Mouse (Mus musculus): ENCODE results near the gene Lrrc66. TPM values are rescaled to one million over a fixed set of nuclear protein-coding genes. Genes with fewer than 3 reads are reported as not detected.

Lrrc66 gene
- polyA plus RNA-seq, 1 experiment from 2014 or later, result not detected

- no peak for ATAC-seq
- Histone ChIP-seq H3K27ac (no peak overlapping the region), H3K36me3 (no peaks in the 10 kb centered on the region), H3K27me3 (no peaks in the 10 kb centered on the region), H3K9me3 (no peaks in the 10 kb centered on the region), H3K4me1 (replicated peaks) (peaks cover 13% of the 10 kb centered on the region; the same call in 1 of the 2 replicates), H3K4me2 (replicated peaks) (no peak overlapping the region), H3K9ac (replicated peaks) (no peak overlapping the region), H3K4me3 (replicated peaks) (no peak overlapping the region)
- WGBS, result 77% methylated on average over 4 of the region's 4 CpGs
Observed at GRCm38 (mm10) chr5:73574616-73575015, 57.7 kb downstream of the Lrrc66 start.

GRCm38 (mm10) chr5:73573789-73574188 lies 58.5 kb downstream of the Lrrc66 start:
- Histone ChIP-seq H3K36me3 (no peaks in the 10 kb centered on the region), H3K27me3 (no peaks in the 10 kb centered on the region), H3K27ac (no peak overlapping the region), H3K4me2 (replicated peaks) (no peak overlapping the region), H3K4me3 (replicated peaks) (no peak overlapping the region), H3K4me1 (replicated peaks) (peaks cover 13% of the 10 kb centered on the region; the same call in 1 of the 2 replicates), H3K9ac (replicated peaks) (no peak overlapping the region), H3K9me3 (no peaks in the 10 kb centered on the region)
- 77% methylated on average over 7 of the region's 7 CpGs for WGBS
- ATAC-seq, result no peak

GRCm38 (mm10) chr5:73572846-73573245 lies 59.5 kb downstream of the Lrrc66 start:
- Histone ChIP-seq H3K9ac (replicated peaks) (no peak overlapping the region), H3K9me3 (no peaks in the 10 kb centered on the region), H3K27ac (no peak overlapping the region), H3K4me2 (replicated peaks) (no peak overlapping the region), H3K4me3 (replicated peaks) (no peak overlapping the region), H3K36me3 (no peaks in the 10 kb centered on the region), H3K4me1 (replicated peaks) (peaks cover 13% of the 10 kb centered on the region; the same call in 1 of the 2 replicates), H3K27me3 (no peaks in the 10 kb centered on the region)
- 88% methylated on average over 2 of the region's 2 CpGs for WGBS
- ATAC-seq, result no peak

GRCm38 (mm10) chr5:73571395-73572156 lies 60.8 kb downstream of the Lrrc66 start:
- H3K4me1 ChIP-seq (replicated peaks), result peaks cover 11% of the 10 kb centered on the region; the same call in 1 of the 2 replicates

DNA sequence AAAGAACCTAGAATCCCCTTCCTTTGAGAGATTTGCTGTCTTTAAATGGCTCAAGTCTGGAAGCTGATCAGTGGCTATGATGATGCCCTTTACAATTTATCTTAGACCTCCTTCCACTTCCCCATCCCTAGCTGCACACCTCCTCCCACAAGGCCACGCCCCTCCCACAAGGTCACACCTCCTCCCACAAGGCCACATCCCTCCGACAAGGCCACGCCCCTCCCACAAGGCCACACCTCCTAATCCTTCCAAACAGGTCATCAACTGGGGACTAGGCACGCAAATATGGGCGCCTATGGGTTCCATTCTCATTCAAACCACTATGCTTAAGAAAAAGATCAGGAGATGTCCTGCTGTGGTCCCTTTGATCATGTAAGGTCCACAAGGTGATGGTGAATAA lies 63.1 kb downstream of the Lrrc66 start:
- H3K27me3 ChIP-seq, result no peaks in the 10 kb centered on the region

More at GRCm38 (mm10) chr5:73571395-73572156, 60.8 kb downstream of the Lrrc66 start:
- H3K9me3 ChIP-seq, result no peaks in the 10 kb centered on the region
- H3K36me3 ChIP-seq, result no peaks in the 10 kb centered on the region
- no peak overlapping the region for H3K4me2 ChIP-seq (replicated peaks)
- no peaks in the 10 kb centered on the region for H3K27me3 ChIP-seq
- H3K4me3 ChIP-seq (replicated peaks), result no peak overlapping the region
- H3K27ac ChIP-seq, result no peak overlapping the region
- no peak overlapping the region for H3K9ac ChIP-seq (replicated peaks)
- no peak for ATAC-seq
- 95% methylated on average over 6 of the region's 6 CpGs for WGBS

DNA sequence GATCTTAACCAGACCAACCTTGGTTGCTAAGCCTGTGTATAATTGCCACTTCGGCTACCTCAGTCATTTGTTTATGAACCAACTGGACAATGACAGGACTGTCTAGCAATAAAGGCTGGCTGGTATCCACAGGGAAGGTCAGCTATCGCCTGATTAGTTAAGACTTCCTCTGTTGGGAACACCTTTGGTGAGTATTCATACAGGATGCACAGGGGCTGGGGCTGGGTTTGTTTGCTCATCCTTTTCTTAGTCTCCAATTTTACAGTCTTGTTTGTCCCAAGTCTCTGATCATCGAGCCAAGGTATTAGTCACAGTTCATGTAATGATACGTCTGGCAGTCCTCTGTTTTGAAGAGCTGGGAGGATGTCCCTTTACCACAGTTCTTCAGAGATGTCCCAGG lies 65.4 kb downstream of the Lrrc66 start:
- ATAC-seq, result no peak
- WGBS, result 93% methylated on average over 4 of the region's 4 CpGs
- no peak overlapping the region for H3K4me3 ChIP-seq (replicated peaks)
- H3K4me2 ChIP-seq (replicated peaks), result no peak overlapping the region
- H3K9me3 ChIP-seq, result no peaks in the 10 kb centered on the region
- H3K27me3 ChIP-seq, result no peaks in the 10 kb centered on the region
- H3K36me3 ChIP-seq, result peaks cover 2% of the 10 kb centered on the region
- H3K27ac ChIP-seq, result no peak overlapping the region
- no peaks in the 10 kb centered on the region for H3K4me1 ChIP-seq (replicated peaks)
- no peak overlapping the region for H3K9ac ChIP-seq (replicated peaks)

More for the DNA sequence above, 63.1 kb downstream of the Lrrc66 start:
- Histone ChIP-seq H3K4me3 (replicated peaks) (no peak overlapping the region), H3K4me2 (replicated peaks) (no peak overlapping the region), H3K9ac (replicated peaks) (no peak overlapping the region), H3K27ac (no peak overlapping the region), H3K36me3 (no peaks in the 10 kb centered on the region), H3K4me1 (replicated peaks) (no peaks in the 10 kb centered on the region), H3K9me3 (no peaks in the 10 kb centered on the region)
- WGBS, result 83% methylated on average over 5 of the region's 5 CpGs
- no peak for ATAC-seq

DNA sequence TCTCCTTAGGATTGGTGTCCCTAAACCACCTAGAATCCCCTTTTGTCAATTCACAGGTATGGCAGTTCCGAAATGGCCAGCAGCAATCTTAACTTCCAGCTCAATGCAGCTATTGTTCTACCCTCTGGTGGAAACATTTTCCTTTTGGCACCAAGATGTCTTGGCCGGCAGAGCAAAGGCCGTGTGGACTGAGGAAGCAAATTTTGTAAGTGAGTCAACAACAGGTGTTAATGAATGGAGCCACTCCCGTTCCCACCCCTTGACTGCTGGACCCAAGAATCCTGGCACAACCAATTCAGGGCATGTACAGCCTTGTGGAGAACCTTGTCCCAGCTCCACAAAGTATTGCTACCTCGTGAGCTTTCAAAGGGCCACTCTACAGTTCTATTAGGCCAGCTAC lies 66.2 kb downstream of the Lrrc66 start:
- Histone ChIP-seq H3K4me3 (replicated peaks) (no peak overlapping the region), H3K9ac (replicated peaks) (no peak overlapping the region), H3K4me1 (replicated peaks) (no peaks in the 10 kb centered on the region), H3K36me3 (peaks cover 10% of the 10 kb centered on the region), H3K4me2 (replicated peaks) (no peak overlapping the region), H3K27me3 (no peaks in the 10 kb centered on the region), H3K9me3 (no peaks in the 10 kb centered on the region), H3K27ac (no peak overlapping the region)
- 91% methylated on average over 5 of the region's 5 CpGs for WGBS
- no peak for ATAC-seq

DNA sequence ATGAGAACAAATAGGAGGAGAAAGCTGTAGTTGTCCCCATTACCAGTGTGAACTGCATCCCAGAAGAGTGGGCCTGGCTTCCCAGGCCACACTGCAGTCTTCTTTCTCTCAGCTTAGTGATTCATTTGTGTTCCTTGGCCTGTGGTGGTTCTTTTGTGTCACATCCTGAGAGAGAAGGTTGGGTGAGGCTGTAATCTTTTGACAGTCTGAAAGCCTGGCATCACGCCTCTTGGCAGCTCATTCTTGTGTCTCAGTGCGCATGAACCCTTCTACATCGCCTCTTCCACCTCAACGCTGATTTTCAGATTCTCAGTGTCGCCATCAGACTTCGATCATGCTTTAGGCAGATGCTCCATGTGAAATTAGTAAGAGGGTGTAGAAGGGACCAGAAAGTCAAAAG lies 68.3 kb downstream of the Lrrc66 start:
- no peak for ATAC-seq
- H3K9me3 ChIP-seq, result no peaks in the 10 kb centered on the region
- H3K4me3 ChIP-seq (replicated peaks), result no peak overlapping the region
- no peak overlapping the region for H3K4me2 ChIP-seq (replicated peaks)
- no peak overlapping the region for H3K27ac ChIP-seq
- H3K9ac ChIP-seq (replicated peaks), result no peak overlapping the region
- peaks cover 19% of the 10 kb centered on the region for H3K36me3 ChIP-seq
- no peaks in the 10 kb centered on the region for H3K4me1 ChIP-seq (replicated peaks)
- no peaks in the 10 kb centered on the region for H3K27me3 ChIP-seq
- 95% methylated on average over 6 of the region's 6 CpGs for WGBS

- Histone ChIP-seq H3K4me2 (replicated peaks) (no peak overlapping the region), H3K27ac (no peak overlapping the region), H3K9me3 (no peaks in the 10 kb centered on the region), H3K4me1 (replicated peaks) (peaks cover 11% of the 10 kb centered on the region), H3K36me3 (peaks cover 50% of the 10 kb centered on the region), H3K27me3 (no peaks in the 10 kb centered on the region), H3K9ac (replicated peaks) (no peak overlapping the region), H3K4me3 (replicated peaks) (no peak overlapping the region)
- no peak for ATAC-seq
- 95% methylated on average over 6 of the region's 6 CpGs for WGBS
Observed at GRCm38 (mm10) chr5:73558756-73559155, 73.6 kb downstream of the Lrrc66 start.

GRCm38 (mm10) chr5:73556733-73557425 lies 75.4 kb downstream of the Lrrc66 start:
- H3K4me1 ChIP-seq (replicated peaks), result peaks cover 11% of the 10 kb centered on the region
- no peak overlapping the region for H3K27ac ChIP-seq
- no peak overlapping the region for H3K4me2 ChIP-seq (replicated peaks)
- 84% methylated on average over 12 of the region's 12 CpGs for WGBS
- ATAC-seq, result no peak
- no peaks in the 10 kb centered on the region for H3K9me3 ChIP-seq
- no peaks in the 10 kb centered on the region for H3K27me3 ChIP-seq
- H3K4me3 ChIP-seq (replicated peaks), result no peak overlapping the region
- no peak overlapping the region for H3K9ac ChIP-seq (replicated peaks)
- H3K36me3 ChIP-seq, result peaks cover 62% of the 10 kb centered on the region
